ENCODE assay signal across 10 mouse cellular contexts in the genomic region with DNA sequence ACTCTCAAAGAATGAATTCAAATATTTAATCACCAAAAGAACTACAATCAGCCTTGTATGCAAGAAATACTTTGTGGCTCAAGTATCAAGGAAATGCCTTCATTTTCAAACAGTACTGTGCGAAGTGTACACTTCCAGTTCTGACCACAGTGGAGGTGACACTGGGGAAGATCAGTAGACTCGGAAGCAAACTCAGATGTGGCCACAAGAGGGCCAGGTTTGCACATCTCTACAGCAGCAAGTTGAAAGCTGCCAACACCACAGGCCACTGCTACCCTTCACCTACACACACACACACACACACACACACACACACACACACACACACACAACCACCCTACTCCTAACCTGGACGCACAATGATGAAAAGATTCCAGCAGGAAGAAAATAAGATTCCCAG.
DNase-seq lines count a peak whose midpoint lies in the region; ATAC-seq and TF ChIP-seq lines count a peak whose summit lies in the region.
"Had no signal": no experiment of that assay in that cellular context is flagged by ENCODE, and none has a peak within 500 bp of the region (broad histone marks: within the 10 kb centered on the region; RNA-seq: fewer than 3 reads in every experiment).

No protein-coding gene starts in this region.

- H3K27ac ChIP-seq in liver, embryonic 14.5 days = no peak overlapping the region
- H3K27ac ChIP-seq: embryonic facial prominence, embryonic 12.5 days; macrophage had no signal

- no peaks in the 10 kb centered on the region for H3K9me3 ChIP-seq in liver, embryonic 14.5 days (ENCODE audit: control insufficient read depth, low read length)
- H3K9me3 ChIP-seq: embryonic facial prominence, embryonic 12.5 days had no signal

- H3K4me1 ChIP-seq in liver, embryonic 14.5 days (replicated peaks; ENCODE audit: control insufficient read depth in 2 of 2, insufficient read depth in 2 of 2, low read length in 1 of 2) = no peaks in the 10 kb centered on the region
- H3K4me1 ChIP-seq: embryonic facial prominence, embryonic 12.5 days had no signal

- TF ChIP-seq EP300 in liver, embryonic 14.5 days (IDR thresholded peaks at IDR 0.05; ENCODE audit: low read depth) = no peak

- no peak for ATAC-seq in liver, embryonic 14.5 days (ENCODE audit: insufficient read depth)

- no peak overlapping the region for H3K4me3 ChIP-seq in liver, embryonic 14.5 days (ENCODE audit: insufficient read depth in 1 of 2, low read depth in 2 of 2, low read length in 2 of 2)
- H3K4me3 ChIP-seq: embryonic facial prominence, embryonic 12.5 days had no signal

- no peak overlapping the region for H3K9ac ChIP-seq in liver, embryonic 14.5 days (replicated peaks)
- H3K9ac ChIP-seq: embryonic facial prominence, embryonic 12.5 days had no signal

- DNase-seq in left cerebral cortex, adult 18-20 months (ENCODE audit: low spot score in 2 of 2) = peak; percentile 61 to 62
- no peak for DNase-seq in left cerebral cortex, adult 11 months (ENCODE audit: low spot score)
- DNase-seq in WW6 (ENCODE audit: low read depth, low spot score) = peak; percentile 11
- peak; percentile 65 for DNase-seq in embryo, embryonic 10 days (ENCODE audit: low spot score)
- peak; percentile 45 for DNase-seq in kidney, adult 18-20 months
- DNase-seq in liver, embryonic 14.5 days (ENCODE audit: low read depth in 3 of 3, low spot score in 3 of 3) = no peak
- DNase-seq in retina, postnatal 7 days (ENCODE audit: low read depth, low spot score) = peak; percentile 23
- no peak for DNase-seq in spleen, adult 18-20 months

- peak; percentile 56 for TF ChIP-seq CTCF in liver, embryonic 14.5 days (IDR thresholded peaks at IDR 0.05; ENCODE audit: low read depth)

- H3K27me3 ChIP-seq in liver, embryonic 14.5 days (ENCODE audit: control insufficient read depth, insufficient read depth, low read length) = no peaks in the 10 kb centered on the region
- H3K27me3 ChIP-seq: embryonic facial prominence, embryonic 12.5 days had no signal

- H3K4me2 ChIP-seq in liver, embryonic 14.5 days (ENCODE audit: low read depth) = no peak overlapping the region
- H3K4me2 ChIP-seq: embryonic facial prominence, embryonic 12.5 days had no signal

- 25% methylated on average over 3 of the region's 3 CpGs for WGBS in liver, embryonic 14.5 days (ENCODE audit: insufficient replicate concordance)

- no peaks in the 10 kb centered on the region for H3K36me3 ChIP-seq in liver, embryonic 14.5 days (replicated peaks; ENCODE audit: control insufficient read depth, insufficient read depth, low read depth)
- H3K36me3 ChIP-seq: embryonic facial prominence, embryonic 12.5 days had no signal

Comparison
In these comparisons a context has a peak if more than half of its experiments do, and no peak if none do; other contexts are left out.
1. DNase-seq: peak in left cerebral cortex, adult 18-20 months (2 of 2), WW6 (single experiment), embryo, embryonic 10 days (single experiment), kidney, adult 18-20 months (single experiment) and retina, postnatal 7 days (single experiment); none in left cerebral cortex, adult 11 months (single experiment), liver, embryonic 14.5 days (0 of 3) and spleen, adult 18-20 months (0 of 2).